In the genomic region with DNA sequence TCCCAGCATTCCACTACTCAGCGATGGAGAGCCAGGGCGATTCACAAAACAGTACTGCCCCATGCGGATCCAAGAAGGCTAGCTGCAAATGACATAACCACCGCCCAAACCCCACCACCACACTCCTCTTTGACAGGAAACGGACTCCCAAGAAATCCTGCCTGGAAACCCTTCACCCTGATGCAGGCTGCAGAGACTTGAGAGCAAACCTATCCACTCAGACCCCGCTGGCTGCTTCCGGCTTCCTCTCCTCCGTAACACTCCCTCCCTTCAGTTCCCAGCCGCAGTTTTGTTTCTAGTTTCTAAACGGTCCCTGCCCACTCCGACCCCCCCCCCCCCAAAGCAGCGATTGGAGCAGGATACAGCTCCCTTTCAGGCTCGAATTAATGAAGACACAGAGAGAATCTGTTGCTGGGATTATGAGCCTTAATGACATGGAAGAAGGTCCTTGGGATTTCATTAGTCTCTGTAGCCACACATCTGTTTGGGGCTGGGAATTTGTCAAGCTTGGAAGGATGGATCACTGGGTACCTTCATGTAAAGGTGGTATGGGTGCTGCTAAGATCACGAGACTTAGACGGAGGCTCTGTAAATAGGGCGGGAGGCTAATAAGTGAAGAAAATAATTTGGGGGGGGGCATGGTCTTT, we compare ENCODE assay signal across 9 mouse cellular contexts.
DNase-seq lines count a peak whose midpoint lies in the region; ATAC-seq and TF ChIP-seq lines count a peak whose summit lies in the region.
"Had no signal": no experiment of that assay in that cellular context is flagged by ENCODE, and none has a peak within 500 bp of the region (broad histone marks: within the 10 kb centered on the region; RNA-seq: fewer than 3 reads in every experiment).

No protein-coding gene starts in this region.

- no peaks in the 10 kb centered on the region; the same call in 1 of the 2 replicates for H3K79me2 ChIP-seq in MEL (ENCODE audit: control insufficient read depth, insufficient read depth, low read length, poor library complexity)

- no peaks in the 10 kb centered on the region for H3K9me3 ChIP-seq in MEL (replicated peaks; ENCODE audit: insufficient read depth, low read length)
- no peaks in the 10 kb centered on the region for H3K9me3 ChIP-seq in forebrain, embryonic 14.5 days (replicated peaks; ENCODE audit: control insufficient read depth, low read length)
- H3K9me3 ChIP-seq in hindbrain, embryonic 15.5 days: no peaks in the 10 kb centered on the region
- no peaks in the 10 kb centered on the region for H3K9me3 ChIP-seq in limb, embryonic 14.5 days (ENCODE audit: control insufficient read depth, low read length)
- no peaks in the 10 kb centered on the region for H3K9me3 ChIP-seq in midbrain, embryonic 15.5 days
- H3K9me3 ChIP-seq: G1E had no signal

- peak overlapping the region; percentile 64 for H3K9ac ChIP-seq in MEL (ENCODE audit: control insufficient read depth, low read depth, low read length, poor library complexity, severe bottlenecking)
- H3K9ac ChIP-seq in forebrain, embryonic 14.5 days (ENCODE audit: low read length): peak overlapping the region; percentile 57
- H3K9ac ChIP-seq in hindbrain, embryonic 15.5 days: peak overlapping the region; percentile 14
- peak overlapping the region; percentile 42 for H3K9ac ChIP-seq in limb, embryonic 14.5 days (ENCODE audit: low read depth, low read length, severe bottlenecking)
- H3K9ac ChIP-seq in midbrain, embryonic 15.5 days: peak overlapping the region; percentile 29

- no peak for TF ChIP-seq RAD21 in MEL (IDR thresholded peaks at IDR 0.05; ENCODE audit: low read depth, low read length)

- peaks cover 0 to 13% of the 10 kb centered on the region in 2 experiments; a peak in 2 of 4 replicates for H3K36me3 ChIP-seq in MEL (ENCODE audit: control insufficient read depth in 1 of 2, insufficient read depth in 2 of 2, low read length in 2 of 2)
- H3K36me3 ChIP-seq in forebrain, embryonic 14.5 days (ENCODE audit: control insufficient read depth, insufficient read depth, low read length): 0 out of 2 replicates have a peak, but pooled peaks cover 5% of the 10 kb centered on the region
- H3K36me3 ChIP-seq in hindbrain, embryonic 15.5 days: no peaks in the 10 kb centered on the region
- no peaks in the 10 kb centered on the region for H3K36me3 ChIP-seq in limb, embryonic 14.5 days (ENCODE audit: control insufficient read depth, insufficient read depth, low read length)
- H3K36me3 ChIP-seq in midbrain, embryonic 15.5 days (replicated peaks): no peaks in the 10 kb centered on the region
- H3K36me3 ChIP-seq: G1E had no signal

- no peak for TF ChIP-seq EP300 in MEL (IDR thresholded peaks at IDR 0.05; ENCODE audit: low read depth in 1 of 2, low read length in 2 of 2)

- H3K27ac ChIP-seq in MEL (ENCODE audit: control insufficient read depth, low read depth, low read length): no peak overlapping the region
- H3K27ac ChIP-seq in forebrain, embryonic 14.5 days (ENCODE audit: low read depth, low read length): peak overlapping the region; percentile 62; the same call in 1 of the 2 replicates
- peak overlapping the region; percentile 72 for H3K27ac ChIP-seq in hindbrain, embryonic 15.5 days (replicated peaks)
- H3K27ac ChIP-seq in limb, embryonic 14.5 days (replicated peaks; ENCODE audit: low read depth, low read length): 0 out of 2 replicates have a peak overlapping the region, but pooled peaks have one; percentile 29
- H3K27ac ChIP-seq in midbrain, embryonic 15.5 days: peak overlapping the region; percentile 72

- H3K4me1 ChIP-seq in MEL (ENCODE audit: control insufficient read depth in 1 of 2, insufficient read depth in 2 of 2, low read length in 2 of 2): peaks cover 6 to 16% of the 10 kb centered on the region in 2 experiments
- peaks cover 26% of the 10 kb centered on the region for H3K4me1 ChIP-seq in forebrain, embryonic 14.5 days (ENCODE audit: control insufficient read depth, insufficient read depth, low read length)
- peaks cover 35% of the 10 kb centered on the region for H3K4me1 ChIP-seq in hindbrain, embryonic 15.5 days (replicated peaks)
- peaks cover 7% of the 10 kb centered on the region for H3K4me1 ChIP-seq in limb, embryonic 14.5 days (ENCODE audit: control insufficient read depth, insufficient read depth, low read length)
- H3K4me1 ChIP-seq in midbrain, embryonic 15.5 days: peaks cover 33% of the 10 kb centered on the region

- TF ChIP-seq POLR2A in MEL (IDR thresholded peaks at IDR 0.05; ENCODE audit: control insufficient read depth in 1 of 2, insufficient read depth in 1 of 2, low read depth in 1 of 2, low read length in 2 of 2, poor library complexity in 1 of 2): no peak
- TF ChIP-seq POLR2A in limb, embryonic 14.5 days (IDR thresholded peaks at IDR 0.05; ENCODE audit: borderline replicate concordance, extremely low read depth, insufficient read depth, insufficient read length): no peak

- 0% methylated on average over 16 of the region's 16 CpGs for WGBS in forebrain, embryonic 14.5 days
- WGBS in hindbrain, embryonic 15.5 days: under 1% methylated on average over 16 of the region's 16 CpGs
- 0% methylated on average over 16 of the region's 16 CpGs for WGBS in limb, embryonic 14.5 days
- WGBS in midbrain, embryonic 15.5 days: 1% methylated on average over 16 of the region's 16 CpGs

- H3K4me3 ChIP-seq in MEL (ENCODE audit: control insufficient read depth in 1 of 2, insufficient read depth in 1 of 2, low read depth in 2 of 2, low read length in 2 of 2): peak overlapping the region; percentile 50 to 88
- H3K4me3 ChIP-seq in forebrain, embryonic 14.5 days (ENCODE audit: low read depth, low read length): peak overlapping the region; percentile 31
- peak overlapping the region; percentile 36 for H3K4me3 ChIP-seq in hindbrain, embryonic 15.5 days
- peak overlapping the region; percentile 47 for H3K4me3 ChIP-seq in limb, embryonic 14.5 days (replicated peaks; ENCODE audit: low read length)
- H3K4me3 ChIP-seq in midbrain, embryonic 15.5 days: peak overlapping the region; percentile 32

- no peak for TF ChIP-seq CTCF in MEL (IDR thresholded peaks at IDR 0.05 in 2 of 3, conservative IDR thresholded peaks at IDR 0.05 in 1 of 3; ENCODE audit: control insufficient read depth in 1 of 3, insufficient read depth in 1 of 3, low read depth in 2 of 3, low read length in 3 of 3, poor library complexity in 1 of 3, severe bottlenecking in 1 of 3)

- peak; percentile 67 for ATAC-seq in forebrain, embryonic 14.5 days
- ATAC-seq in hindbrain, embryonic 15.5 days (ENCODE audit: low FRiP score, low read depth): peak; percentile 83
- peak; percentile 62; the same call in 1 of the 2 replicates for ATAC-seq in limb, embryonic 14.5 days (ENCODE audit: low FRiP score, low read depth)
- peak; percentile 79 for ATAC-seq in midbrain, embryonic 15.5 days (replicated peaks)

- peak overlapping the region; percentile 64 for H3K4me2 ChIP-seq in forebrain, embryonic 14.5 days (ENCODE audit: low read length)
- H3K4me2 ChIP-seq in hindbrain, embryonic 15.5 days: peak overlapping the region; percentile 61
- peak overlapping the region; percentile 79 for H3K4me2 ChIP-seq in limb, embryonic 14.5 days (replicated peaks; ENCODE audit: low read depth, low read length, severe bottlenecking)
- H3K4me2 ChIP-seq in midbrain, embryonic 15.5 days: peak overlapping the region; percentile 50

- H3K27me3 ChIP-seq in MEL (ENCODE audit: control insufficient read depth in 1 of 2, insufficient read depth in 2 of 2, low read length in 2 of 2): no peaks in the 10 kb centered on the region
- H3K27me3 ChIP-seq in forebrain, embryonic 14.5 days (replicated peaks; ENCODE audit: control insufficient read depth, insufficient read depth, low read length): peaks cover 11% of the 10 kb centered on the region; the same call in 1 of the 2 replicates
- peaks cover 8% of the 10 kb centered on the region; the same call in 1 of the 2 replicates for H3K27me3 ChIP-seq in hindbrain, embryonic 15.5 days
- no peaks in the 10 kb centered on the region for H3K27me3 ChIP-seq in limb, embryonic 14.5 days (ENCODE audit: control insufficient read depth, insufficient read depth, low read length)
- H3K27me3 ChIP-seq in midbrain, embryonic 15.5 days (replicated peaks): 0 out of 2 replicates have a peak, but pooled peaks cover 5% of the 10 kb centered on the region

- DNase-seq in cerebellum, postnatal 25 days: peak; percentile 46 to 58
- DNase-seq in cerebellum, adult 9-10 months: no peak
- DNase-seq in MEL (ENCODE audit: low read depth, low spot score): peak; percentile 60
- peak; percentile 71 for DNase-seq in forebrain, embryonic 14.5 days (ENCODE audit: low spot score)
- peak; percentile 63 for DNase-seq in limb, embryonic 14.5 days (ENCODE audit: low spot score)
- peak; percentile 14 to 32 for DNase-seq in thymus, postnatal 36 days

TF ChIP-seq in MEL, 35 proteins besides CTCF, POLR2A, EP300 and RAD21:
- TF ChIP-seq ELF1 (IDR thresholded peaks at IDR 0.05; ENCODE audit: low read depth, low read length): peak; percentile 58; the same call in 1 of the 2 replicates
- TF ChIP-seq BHLHE40 (IDR thresholded peaks at IDR 0.05; ENCODE audit: borderline replicate concordance, low read depth, low read length): no peak

Comparison
In these comparisons a context has a peak if more than half of its experiments do, and no peak if none do; other contexts are left out.
1. H3K9ac ChIP-seq: peak in every context shown above with its lines; median percentile 64 in MEL; 57 in forebrain, embryonic 14.5 days; 42 in limb, embryonic 14.5 days; 29 in midbrain, embryonic 15.5 days; 14 in hindbrain, embryonic 15.5 days.